Mouse (Mus musculus) erythroblast, embryonic 14.5 days (primary cell): Measurements from ENCODE around the gene Cnpy4. TPM values are rescaled to one million over a fixed set of nuclear protein-coding genes. Genes with fewer than 3 reads are reported as not detected.

ENCODE experiments used
- H3K27me3 ChIP-seq: 2 replicates; pipeline ENCODE4 v1.6.1; 2012; ENCODE audit warnings: inconsistent platforms; ENCODE audit not compliant: control insufficient read depth
- H3K36me3 ChIP-seq: 2 replicates; pipeline ENCODE4 v1.6.1; 2012; ENCODE audit warnings: mild to moderate bottlenecking, inconsistent platforms; ENCODE audit not compliant: control insufficient read depth
- H3K4me1 ChIP-seq: 2 replicates; pipeline ENCODE4 v1.6.1; 2012; ENCODE audit warnings: inconsistent platforms; ENCODE audit not compliant: control insufficient read depth
- H3K4me3 ChIP-seq: replicated peaks from 2 replicates; pipeline ENCODE3; 2012; ENCODE audit warnings: moderate library complexity, mild to moderate bottlenecking, inconsistent platforms
- H3K9me3 ChIP-seq: 2 replicates; pipeline ENCODE4 v1.6.1; 2012; ENCODE audit warnings: low read length, inconsistent platforms, mixed read lengths; ENCODE audit not compliant: control insufficient read depth
- GATA1 ChIP-seq: IDR thresholded peaks from 2 replicates; pipeline ENCODE4 v1.6.1; 2012; ENCODE audit warnings: low read length, inconsistent platforms, mixed read lengths
- TAL1 ChIP-seq: IDR thresholded peaks from 3 replicates; pipeline ENCODE4 v1.6.1; 2012; ENCODE audit warnings: low read length, inconsistent platforms, mixed read lengths
- polyA plus RNA-seq: library from polyadenylated mRNA; stranded (reverse); fragments of >175 nt; gene quantifications from 2 replicates; pipeline ENCODE4 v1.2.3, GENCODE M21; 2012

Gene Cnpy4
- polyA plus RNA-seq, 1 experiment = 0.28 TPM

- no peaks in the 10 kb centered on the region for H3K27me3 ChIP-seq
- H3K4me1 ChIP-seq = no peaks in the 10 kb centered on the region
- H3K36me3 ChIP-seq = no peaks in the 10 kb centered on the region
- TF ChIP-seq GATA1 (no peak), TAL1 (no peak)
- no peak overlapping the region for H3K4me3 ChIP-seq
- H3K9me3 ChIP-seq = no peaks in the 10 kb centered on the region
Observed at GRCm38 (mm10) chr5:138227367-138227766, 40.1 kb downstream of the Cnpy4 start.

GRCm38 (mm10) chr5:138228026-138228425 is 40.7 kb downstream of the Cnpy4 start:
- no peaks in the 10 kb centered on the region for H3K27me3 ChIP-seq
- TF ChIP-seq GATA1 (no peak), TAL1 (no peak)

GRCm38 (mm10) chr5:138229511-138229910 is 42.2 kb downstream of the Cnpy4 start:
- Histone ChIP-seq H3K36me3 (no peaks in the 10 kb centered on the region), H3K4me3 (no peak overlapping the region), H3K9me3 (no peaks in the 10 kb centered on the region), H3K27me3 (no peaks in the 10 kb centered on the region), H3K4me1 (no peaks in the 10 kb centered on the region)
- no peak for TF ChIP-seq GATA1
- no peak for TF ChIP-seq TAL1

More at GRCm38 (mm10) chr5:138228026-138228425, 40.7 kb downstream of the Cnpy4 start:
- Histone ChIP-seq H3K9me3 (no peaks in the 10 kb centered on the region), H3K4me3 (no peak overlapping the region), H3K36me3 (no peaks in the 10 kb centered on the region), H3K4me1 (no peaks in the 10 kb centered on the region)

GRCm38 (mm10) chr5:138233778-138234177 is 46.5 kb downstream of the Cnpy4 start:
- Histone ChIP-seq H3K4me1 (no peaks in the 10 kb centered on the region), H3K27me3 (no peaks in the 10 kb centered on the region), H3K36me3 (no peaks in the 10 kb centered on the region), H3K4me3 (no peak overlapping the region), H3K9me3 (no peaks in the 10 kb centered on the region)
- TF ChIP-seq TAL1 = no peak
- TF ChIP-seq GATA1 = no peak

GRCm38 (mm10) chr5:138234224-138234623 is 46.9 kb downstream of the Cnpy4 start:
- no peaks in the 10 kb centered on the region for H3K27me3 ChIP-seq
- H3K9me3 ChIP-seq = no peaks in the 10 kb centered on the region
- H3K4me3 ChIP-seq = no peak overlapping the region
- no peak for TF ChIP-seq GATA1
- TF ChIP-seq TAL1 = no peak
- no peaks in the 10 kb centered on the region for H3K36me3 ChIP-seq
- H3K4me1 ChIP-seq = no peaks in the 10 kb centered on the region

GRCm38 (mm10) chr5:138241511-138241910 is 54.2 kb downstream of the Cnpy4 start:
- no peak overlapping the region for H3K4me3 ChIP-seq
- H3K36me3 ChIP-seq = no peaks in the 10 kb centered on the region
- TF ChIP-seq TAL1 = no peak
- TF ChIP-seq GATA1 = no peak
- no peaks in the 10 kb centered on the region for H3K4me1 ChIP-seq
- no peaks in the 10 kb centered on the region for H3K9me3 ChIP-seq
- no peaks in the 10 kb centered on the region for H3K27me3 ChIP-seq

Other genes with a start within 250 kb of the Cnpy4 start
- not detected in 2 replicates for gene Gjc3, start 224.4 kb upstream of the Cnpy4 start, polyA plus RNA-seq
- not detected in 2 replicates for gene Azgp1, start 206.0 kb upstream of the Cnpy4 start, polyA plus RNA-seq
- 0.02 TPM in 1 of 2 replicates, not detected in the other for gene Smok3a, start 166.2 kb upstream of the Cnpy4 start, polyA plus RNA-seq
- gene Smok3b, start 166.1 kb upstream of the Cnpy4 start, polyA plus RNA-seq = not detected in 2 replicates
- gene Smok3c, start 134.3 kb upstream of the Cnpy4 start, polyA plus RNA-seq = not detected in 2 replicates
- gene Zkscan1, start 102.4 kb upstream of the Cnpy4 start, polyA plus RNA-seq = 0.01 and 0.02 TPM in 2 replicates
- 0.10 and 0.11 TPM in 2 replicates for gene Zscan21, start 70.6 kb upstream of the Cnpy4 start, polyA plus RNA-seq
- gene Zfp113, start 31.7 kb upstream of the Cnpy4 start, polyA plus RNA-seq = 0.01 and 0.04 TPM in 2 replicates
- 8.2 and 11.5 TPM in 2 replicates for gene Cops6, start 26.4 kb upstream of the Cnpy4 start, polyA plus RNA-seq
- gene Ap4m1, start 15.5 kb upstream of the Cnpy4 start, polyA plus RNA-seq = 1.1 and 1.7 TPM in 2 replicates
- 7.1 and 11.5 TPM in 2 replicates for gene Mcm7, start 15.1 kb upstream of the Cnpy4 start, polyA plus RNA-seq
- 2.8 and 3.9 TPM in 2 replicates for gene Taf6, start within 50 bp of the Cnpy4 start, polyA plus RNA-seq
- 0.12 and 0.31 TPM in 2 replicates for gene Mblac1, start 6.8 kb downstream of the Cnpy4 start, polyA plus RNA-seq
- not detected in 2 replicates for gene Nxpe5, start 38.4 kb downstream of the Cnpy4 start, polyA plus RNA-seq
- 2.2 and 2.3 TPM in 2 replicates for gene Lamtor4, start 68.0 kb downstream of the Cnpy4 start, polyA plus RNA-seq
- 2.4 and 2.9 TPM in 2 replicates for gene BC037034, start 76.5 kb downstream of the Cnpy4 start, polyA plus RNA-seq
- not detected in 2 replicates for gene Gal3st4, start 85.4 kb downstream of the Cnpy4 start, polyA plus RNA-seq
- gene Gm43720, start 92.5 kb downstream of the Cnpy4 start, polyA plus RNA-seq = not detected in 2 replicates
- 0.06 and 0.07 TPM in 2 replicates for gene Gpc2, start 92.5 kb downstream of the Cnpy4 start, polyA plus RNA-seq
- 3.2 and 4.9 TPM in 2 replicates for gene Stag3, start 92.8 kb downstream of the Cnpy4 start, polyA plus RNA-seq
- gene Pvrig, start 154.5 kb downstream of the Cnpy4 start, polyA plus RNA-seq = not detected in 2 replicates